Mouse (Mus musculus): ENCODE measurements around the gene Gse1.

The Gse1 gene

DNA sequence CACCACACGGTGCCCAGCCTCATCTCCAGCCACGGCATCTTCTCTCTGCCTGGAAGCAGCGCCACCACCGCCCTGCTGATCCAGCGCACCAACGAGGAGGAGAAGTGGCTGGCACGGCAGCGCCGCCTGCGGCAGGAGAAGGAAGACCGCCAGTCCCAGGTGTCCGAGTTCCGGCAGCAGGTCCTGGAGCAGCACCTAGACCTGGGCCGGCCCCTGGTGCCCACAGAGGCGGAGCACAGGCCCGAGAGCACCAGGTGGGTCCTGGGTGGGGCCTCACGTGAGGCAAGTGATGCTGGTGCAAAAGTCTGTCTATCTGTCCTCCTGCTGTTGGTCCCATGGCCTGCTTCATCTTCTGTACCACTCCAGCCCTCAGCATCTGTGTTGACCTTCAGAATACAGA lies 340.9 kb downstream of the Gse1 start:
- DNase-seq (ENCODE audit: low spot score in 2 of 2) = no peak

DNA sequence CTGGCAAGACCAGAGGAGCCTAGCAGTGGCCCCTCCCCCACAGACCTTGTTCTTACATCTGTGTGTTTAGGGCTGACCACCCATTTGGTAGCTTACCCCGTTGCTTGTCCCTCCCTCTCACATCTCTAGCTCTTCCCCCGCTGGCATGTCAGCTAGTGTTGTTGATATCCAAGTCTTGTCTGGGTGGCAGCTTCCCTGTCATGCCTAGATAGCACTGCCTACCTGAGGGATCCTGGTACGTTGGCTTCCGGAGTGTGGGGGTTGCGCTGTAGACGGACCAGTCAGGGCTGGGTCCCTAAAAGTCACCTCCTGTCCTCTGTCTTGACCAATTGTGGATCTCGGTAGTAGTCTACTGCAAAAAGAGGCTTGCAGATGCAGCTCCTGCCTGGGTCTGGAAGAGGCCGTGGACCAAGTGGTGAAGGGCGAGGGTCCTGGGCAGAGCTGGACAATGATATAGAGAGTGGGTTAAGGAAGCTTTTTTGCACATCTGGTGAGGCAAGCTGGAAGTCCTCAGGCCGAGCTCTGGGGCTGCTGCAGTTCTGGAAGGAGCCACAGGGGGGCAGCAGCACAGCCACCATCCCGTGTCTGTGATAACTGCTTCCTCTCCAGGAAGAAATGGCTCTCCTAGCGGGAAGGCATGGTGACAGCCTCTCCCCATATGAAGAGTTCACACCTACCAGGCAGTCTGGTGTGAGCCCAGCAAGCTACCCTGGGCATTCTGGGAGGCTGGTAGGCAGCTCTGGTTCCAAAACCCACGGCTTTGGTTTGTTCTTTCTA lies 341.9 kb downstream of the Gse1 start:
- peak; percentile 54 to 81 for DNase-seq (ENCODE audit: low spot score in 2 of 2)

DNA sequence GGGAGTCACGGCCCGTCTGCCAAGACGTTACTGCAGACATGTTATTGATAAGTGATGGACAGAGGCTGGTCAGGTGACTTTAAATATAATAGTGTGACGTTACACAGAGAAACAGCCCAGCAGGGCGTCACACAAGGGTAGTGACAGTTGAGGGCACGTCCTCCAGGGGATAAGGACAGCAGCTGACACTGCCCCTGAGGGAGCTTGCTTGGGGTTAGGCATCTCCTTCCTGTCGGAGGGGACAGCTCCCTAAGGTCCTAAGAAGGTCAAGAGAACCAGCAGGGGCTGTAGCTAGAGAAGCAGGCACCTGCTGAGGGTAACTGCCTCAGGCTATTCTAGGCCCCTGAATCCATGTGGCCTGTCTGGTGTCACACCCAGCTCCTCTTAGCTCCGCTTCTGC lies 343.3 kb downstream of the Gse1 start:
- DNase-seq (ENCODE audit: low spot score in 2 of 2) = no peak

DNA sequence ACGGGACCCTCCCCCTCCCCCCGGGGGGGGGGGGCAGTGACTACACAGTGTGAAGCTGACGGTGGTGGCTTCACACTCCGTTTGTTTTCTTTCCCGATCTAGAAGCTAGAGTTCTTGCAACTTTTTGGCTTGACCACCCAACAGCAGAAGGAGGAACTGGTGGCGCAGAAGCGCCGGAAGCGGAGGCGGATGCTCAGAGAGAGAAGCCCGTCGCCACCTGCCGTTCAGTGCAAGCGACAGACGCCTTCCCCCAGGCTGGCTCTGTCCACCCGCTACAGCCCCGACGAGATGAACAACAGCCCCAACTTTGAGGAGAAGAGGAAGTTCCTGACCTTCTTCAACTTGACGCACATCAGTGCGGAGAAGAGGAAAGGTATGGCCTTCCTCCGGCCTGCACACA lies 344.3 kb downstream of the Gse1 start:
- DNase-seq (ENCODE audit: low spot score in 2 of 2) = no peak

DNA sequence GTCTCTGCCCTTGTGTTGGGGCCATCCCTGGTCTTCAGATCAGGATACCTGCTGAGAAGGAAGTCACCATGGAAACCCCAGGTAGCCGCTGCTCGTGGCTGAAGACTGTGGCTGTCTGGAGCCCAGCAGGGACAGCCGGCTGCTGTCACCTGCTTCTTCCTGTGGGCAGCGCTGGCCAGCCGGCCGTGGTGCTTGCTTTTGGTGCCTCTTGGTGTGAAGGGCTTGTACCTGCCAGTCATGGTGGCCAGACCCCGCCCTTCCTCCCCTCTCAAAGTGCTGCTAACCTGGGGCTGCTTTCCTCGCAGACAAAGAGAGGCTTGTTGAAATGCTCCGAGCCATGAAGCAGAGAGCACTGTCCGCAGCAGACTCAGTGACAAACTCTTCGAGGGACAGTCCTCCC lies 345.6 kb downstream of the Gse1 start:
- DNase-seq (ENCODE audit: low spot score in 2 of 2) = no peak

DNA sequence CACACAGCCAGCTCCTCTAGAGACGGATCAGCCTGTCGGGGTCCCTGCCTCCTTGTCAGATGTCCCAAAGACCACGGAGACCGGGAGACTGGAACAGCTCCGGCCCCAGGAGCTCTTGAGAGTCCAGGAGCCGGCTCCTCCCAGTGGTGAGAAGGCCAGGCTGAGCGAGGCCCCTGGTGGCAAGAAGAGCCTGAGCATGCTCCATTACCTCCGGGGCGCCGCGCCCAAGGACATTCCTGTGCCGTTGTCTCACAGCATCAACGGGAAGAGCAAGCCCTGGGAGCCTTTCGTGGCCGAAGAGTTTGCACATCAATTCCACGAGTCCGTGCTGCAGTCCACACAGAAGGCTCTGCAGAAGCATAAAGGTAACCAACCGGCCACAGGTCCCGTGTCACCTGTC lies 346.7 kb downstream of the Gse1 start:
- DNase-seq (ENCODE audit: low spot score in 2 of 2) = no peak

DNA sequence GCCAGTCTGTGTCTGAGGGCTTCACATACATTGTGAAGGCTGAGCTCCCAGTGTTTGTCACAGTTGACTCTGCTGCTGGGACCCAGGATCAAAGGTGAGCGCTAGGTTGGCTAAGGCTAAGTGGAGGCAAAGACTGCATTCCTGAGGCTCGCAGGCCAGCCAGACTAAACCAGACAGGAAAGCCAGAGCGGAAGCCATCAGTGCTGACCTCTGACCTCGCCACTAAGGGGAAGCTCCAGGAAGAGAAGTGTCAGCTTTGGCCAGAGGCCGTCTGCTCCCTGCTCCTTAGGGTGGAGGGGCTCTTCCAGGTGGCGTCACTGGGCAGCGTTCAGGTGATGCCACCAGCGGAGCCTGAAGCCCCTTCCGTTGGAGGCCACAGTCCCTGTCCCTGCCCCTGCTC lies 347.5 kb downstream of the Gse1 start:
- DNase-seq (ENCODE audit: low spot score in 2 of 2) = no peak

DNA sequence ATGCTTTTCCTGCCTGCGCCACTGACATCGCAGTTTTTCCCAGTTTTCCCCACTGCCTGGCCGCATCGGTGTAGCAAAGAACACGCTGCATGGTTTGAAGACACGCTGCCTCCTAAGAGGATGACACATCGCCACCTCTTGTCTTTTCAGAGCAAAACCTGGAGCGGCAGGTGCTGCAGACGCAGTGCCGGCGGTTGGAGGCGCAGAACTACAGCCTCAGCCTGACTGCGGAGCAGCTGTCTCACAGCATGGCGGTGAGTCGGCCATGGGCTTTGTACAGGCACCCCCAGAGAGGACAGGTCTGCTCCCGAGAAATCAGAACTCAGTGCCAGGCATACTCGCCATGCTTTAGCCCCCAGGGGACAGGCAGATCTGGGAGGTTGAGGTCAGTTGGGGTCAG lies 349.6 kb downstream of the Gse1 start:
- no peak for DNase-seq (ENCODE audit: low spot score in 2 of 2)

DNA sequence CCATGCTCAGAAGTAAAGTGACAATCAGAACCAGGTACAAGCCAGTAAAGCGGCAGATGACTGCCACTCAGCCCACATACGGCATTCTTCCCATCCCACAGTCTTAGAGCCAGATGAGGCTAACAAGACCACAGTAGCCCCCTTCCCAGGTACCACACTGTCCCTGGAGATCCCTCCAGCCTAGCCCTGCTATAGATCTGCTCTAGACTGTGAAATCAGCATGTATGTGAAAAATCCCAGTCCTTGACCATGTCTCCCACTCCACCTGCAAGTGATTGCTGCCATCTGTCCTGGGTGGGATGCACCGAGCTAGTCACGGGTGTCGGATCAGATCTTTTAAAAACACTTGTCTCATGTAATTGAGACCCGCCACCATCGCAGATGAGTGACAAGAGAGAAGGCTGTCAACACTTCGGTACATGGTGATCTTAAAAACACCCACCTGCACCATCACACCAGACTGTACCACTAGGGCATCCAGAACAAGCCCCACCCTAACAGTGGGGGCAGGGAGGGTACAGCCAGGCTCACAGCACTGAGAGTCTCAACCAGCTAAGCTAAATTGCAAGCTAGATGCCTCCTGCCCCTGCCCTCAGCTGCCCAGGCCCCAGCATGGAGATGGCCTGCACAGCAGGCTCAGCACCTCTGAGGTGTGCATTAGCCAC lies 352.2 kb downstream of the Gse1 start:
- DNase-seq (ENCODE audit: low spot score in 2 of 2) = no peak

DNA sequence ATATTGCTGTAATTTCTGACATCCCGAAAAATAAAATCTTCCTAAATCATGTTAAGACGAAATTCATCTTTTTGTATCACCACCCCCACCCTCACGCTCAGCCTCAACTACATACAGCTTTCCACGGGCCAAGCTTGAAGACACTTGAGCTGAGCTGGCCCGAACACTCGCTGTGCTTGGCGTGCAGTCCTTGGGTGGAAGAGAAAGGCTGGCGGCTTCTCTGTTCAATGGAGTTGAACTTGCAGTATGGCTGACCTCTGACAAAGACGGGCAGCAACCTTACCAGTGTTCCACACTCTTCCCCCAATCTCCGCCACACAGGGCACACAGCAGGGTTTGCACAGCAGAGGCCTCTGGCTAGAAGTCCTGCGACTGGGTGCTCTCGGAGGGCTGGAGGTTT lies 353.1 kb downstream of the Gse1 start:
- DNase-seq (ENCODE audit: low spot score in 2 of 2) = no peak

DNA sequence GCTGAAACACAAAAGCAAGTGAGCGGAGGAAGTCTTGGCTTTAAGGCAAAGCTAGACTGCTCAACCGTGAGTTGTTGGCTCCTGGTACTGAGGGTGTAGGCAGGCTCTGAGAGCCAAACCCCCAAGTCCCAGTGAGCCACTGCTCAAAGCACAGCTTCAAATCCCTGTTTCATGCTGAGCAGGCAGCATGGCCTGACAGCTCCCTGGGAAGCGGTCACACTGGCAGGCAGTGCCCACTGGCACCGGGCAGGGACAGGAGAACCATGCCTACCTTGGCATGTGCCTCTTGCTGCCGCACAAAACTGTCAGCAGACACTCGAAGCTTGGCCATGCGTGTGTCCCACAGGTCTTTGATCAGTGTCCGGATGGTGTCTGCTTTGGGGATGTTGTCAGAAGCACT lies 353.6 kb downstream of the Gse1 start:
- no peak for DNase-seq (ENCODE audit: low spot score in 2 of 2)

DNA sequence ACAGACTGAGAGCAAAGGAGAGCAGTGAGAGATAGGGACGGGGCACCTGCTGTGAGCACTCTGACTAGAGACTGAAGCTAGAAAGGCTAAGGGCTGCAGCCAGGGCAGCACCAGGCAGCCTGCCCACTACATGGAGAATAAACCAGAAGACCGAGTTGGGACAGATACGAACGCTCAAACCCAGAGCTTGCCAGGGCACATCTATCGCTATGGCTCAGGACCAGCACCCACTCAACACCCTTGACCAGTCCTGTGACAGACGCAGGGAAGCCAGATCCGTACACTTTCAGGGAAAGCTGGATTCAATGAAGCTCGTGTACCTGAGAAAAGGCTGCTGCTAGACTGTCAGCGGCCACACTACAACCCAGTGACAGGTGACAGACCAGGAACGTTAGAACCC lies 357.3 kb downstream of the Gse1 start:
- no peak for DNase-seq (ENCODE audit: low spot score in 2 of 2)

DNA sequence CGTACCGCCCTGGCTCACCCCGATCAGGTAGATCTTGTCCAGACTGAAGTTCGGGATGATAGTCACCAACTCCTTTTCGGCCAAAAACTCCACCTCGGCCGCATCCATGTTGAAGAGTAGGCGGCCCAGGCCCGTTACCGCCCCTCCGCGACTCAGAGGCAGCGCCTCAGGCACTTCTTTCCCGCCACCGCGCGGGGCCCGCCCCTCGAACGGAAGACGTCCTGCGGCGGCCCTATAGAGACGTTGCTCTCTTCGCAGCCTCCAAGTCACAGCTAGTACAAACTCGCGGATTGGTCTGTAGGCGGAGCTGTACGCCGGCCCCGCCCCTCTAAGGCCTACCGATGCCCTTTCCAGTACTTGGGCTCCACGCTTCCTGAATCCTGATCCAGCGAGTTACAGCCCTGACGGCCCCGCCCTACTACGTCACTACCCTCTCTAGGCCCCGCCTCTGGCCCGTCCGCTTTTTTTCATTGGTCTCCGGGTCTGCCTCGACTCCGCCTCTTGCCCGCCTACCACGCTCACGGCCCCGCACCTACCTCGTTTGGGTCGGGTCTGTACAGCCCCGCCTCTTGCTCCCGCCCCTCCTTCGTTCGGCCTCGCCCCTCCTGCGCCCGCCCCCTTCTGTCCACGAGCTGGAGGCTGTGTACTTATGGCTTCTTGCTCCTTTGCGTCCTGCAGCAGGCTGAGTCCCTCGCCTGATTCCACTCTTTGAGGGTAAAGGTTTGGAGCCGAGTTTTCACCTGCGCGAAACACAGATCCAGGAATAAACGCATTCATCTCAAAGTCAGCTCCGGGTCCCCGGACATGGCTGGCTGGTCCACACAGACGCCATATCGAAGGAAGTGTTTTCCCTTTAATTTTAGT lies 360.9 kb downstream of the Gse1 start, which contains the start of gene Gins2:
Gene Gins2 (minus strand): TSS at position 397 of the 864 bp plus-strand sequence.
- DNase-seq (ENCODE audit: low spot score in 2 of 2) = peak; percentile 98 to 99

DNA sequence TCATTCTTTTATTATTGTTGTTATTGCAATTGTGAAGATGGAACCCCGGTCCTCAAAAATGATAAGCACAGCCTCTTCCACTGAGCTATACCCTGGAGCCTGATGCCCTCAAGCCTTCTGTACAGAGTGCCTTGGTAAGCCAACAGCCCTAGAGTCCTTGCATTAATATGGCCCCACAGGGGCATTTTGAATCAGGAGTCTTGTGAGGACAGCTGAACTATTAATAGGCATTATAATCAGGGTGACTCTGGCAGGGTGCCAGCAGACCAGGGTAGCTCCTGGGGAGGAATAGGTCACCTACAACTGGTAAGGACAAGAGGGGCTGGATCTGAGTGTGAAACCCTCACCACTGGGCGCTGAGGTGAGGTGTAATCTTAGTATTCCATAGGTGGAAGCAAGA lies 361.7 kb downstream of the Gse1 start:
- no peak for DNase-seq (ENCODE audit: low spot score in 2 of 2)

DNA sequence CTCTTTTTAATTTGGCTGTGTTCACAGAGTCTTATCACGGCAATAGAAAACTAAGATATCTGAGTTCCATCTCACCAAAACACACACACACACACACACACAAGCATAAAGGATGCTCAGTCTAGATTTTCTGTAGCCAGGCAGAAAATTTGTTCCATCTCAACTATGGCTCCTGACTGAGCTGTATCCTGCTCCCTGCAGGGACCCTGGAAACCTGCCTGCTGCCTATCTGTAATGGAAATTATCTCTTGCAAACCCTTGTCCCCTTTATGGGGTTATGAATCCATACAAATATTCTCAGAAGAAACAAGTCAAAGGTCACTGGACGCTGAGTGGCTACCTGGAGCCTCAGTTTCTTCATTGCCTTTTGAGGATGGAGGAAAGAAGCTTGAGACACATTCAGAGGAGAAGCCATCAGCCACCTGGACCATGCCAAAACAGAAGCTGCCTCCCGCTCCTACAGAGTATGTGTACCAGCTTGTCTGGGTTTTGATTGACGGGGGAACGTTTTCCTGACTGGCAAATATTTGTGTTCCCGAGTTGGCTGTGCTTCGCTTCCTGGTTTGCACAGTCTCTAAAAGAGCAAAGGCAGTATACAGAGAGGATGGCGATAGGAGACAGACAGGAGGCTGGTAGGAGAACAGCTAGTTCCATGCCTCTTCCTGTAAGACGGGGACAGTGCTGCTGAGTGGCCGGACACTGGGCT lies 363.5 kb downstream of the Gse1 start:
- no peak for DNase-seq (ENCODE audit: low spot score in 2 of 2)

DNA sequence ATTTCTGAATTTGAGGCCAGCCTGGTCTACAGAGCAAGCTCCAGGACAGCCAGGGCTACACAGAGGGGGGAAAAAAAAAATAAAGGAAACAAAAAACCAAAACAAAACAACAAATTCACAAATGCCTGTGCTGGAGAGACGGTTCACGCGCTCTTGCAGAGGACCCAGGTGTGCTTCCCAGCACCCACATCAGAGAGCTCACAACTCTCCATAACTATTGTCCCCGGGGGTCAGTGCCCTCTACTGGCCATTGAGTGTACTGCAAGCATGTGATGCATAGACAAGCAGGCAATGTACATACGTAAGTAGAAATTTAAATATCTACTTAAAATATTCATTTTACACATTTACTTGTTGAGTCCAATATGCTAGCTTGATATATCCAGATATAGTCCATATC lies 366.3 kb downstream of the Gse1 start:
- no peak for DNase-seq (ENCODE audit: low spot score in 2 of 2)

DNA sequence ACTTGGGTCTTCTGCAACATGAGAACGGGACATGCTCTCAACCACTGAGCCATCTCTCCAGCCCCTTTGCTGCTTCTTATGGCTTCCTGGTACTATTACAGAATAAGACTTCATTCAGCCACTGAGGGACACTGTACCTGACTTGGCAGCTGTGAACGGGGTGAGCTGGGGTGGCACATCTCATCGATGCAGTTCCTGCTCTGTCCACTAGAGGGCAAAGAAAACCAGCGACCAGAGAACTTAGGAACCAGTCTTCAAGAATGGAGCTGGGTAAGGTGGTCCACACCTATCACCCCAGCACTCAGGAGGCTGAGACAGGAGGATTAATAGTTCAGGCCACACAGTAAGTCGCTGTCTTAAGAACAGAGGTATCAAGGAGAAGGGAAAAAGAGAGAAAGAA lies 367.7 kb downstream of the Gse1 start:
- peak; percentile 50 to 76 for DNase-seq (ENCODE audit: low spot score in 2 of 2)

DNA sequence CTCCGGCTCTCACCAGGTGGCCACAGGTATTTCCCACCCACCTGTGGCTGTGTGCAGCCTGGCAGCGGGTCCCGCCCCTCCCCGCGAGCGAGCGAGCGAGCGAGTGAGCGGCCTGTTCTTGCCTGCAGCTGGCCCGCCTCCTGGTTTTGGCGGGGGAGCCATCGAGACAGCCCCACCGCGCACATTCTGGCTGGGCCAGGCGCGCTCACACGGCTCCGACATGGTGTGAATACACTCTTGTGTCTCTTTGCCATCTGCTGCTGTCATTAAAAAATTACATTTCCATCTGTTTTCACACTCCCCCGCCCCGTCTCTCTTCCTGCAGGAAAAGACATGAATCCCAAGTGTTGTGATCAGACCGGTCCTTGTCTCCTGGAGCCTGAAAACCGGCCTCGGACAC lies 370.3 kb downstream of the Gse1 start:
- no peak for DNase-seq (ENCODE audit: low spot score in 2 of 2)

DNA sequence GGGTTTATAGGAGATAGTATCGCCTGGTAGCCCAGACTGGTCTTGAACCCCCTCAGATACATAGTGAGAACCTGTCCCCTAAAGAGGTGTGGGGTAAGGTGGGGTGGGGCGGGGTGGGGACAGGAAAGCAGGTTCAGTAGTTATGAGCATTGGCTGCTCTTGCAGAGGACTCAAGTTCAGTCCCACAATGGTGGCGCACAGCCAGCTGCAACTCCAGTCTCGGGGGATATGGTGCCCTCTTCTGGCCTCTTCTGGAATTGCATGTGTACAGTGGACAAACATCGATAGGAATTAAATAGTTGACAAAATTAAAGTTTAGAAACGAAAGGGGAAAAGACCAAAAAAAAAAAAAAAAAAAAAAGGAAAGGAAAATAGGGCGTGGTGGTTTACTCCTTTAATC lies 371.2 kb downstream of the Gse1 start:
- DNase-seq (ENCODE audit: low spot score in 2 of 2) = peak; percentile 64 to 83

DNA sequence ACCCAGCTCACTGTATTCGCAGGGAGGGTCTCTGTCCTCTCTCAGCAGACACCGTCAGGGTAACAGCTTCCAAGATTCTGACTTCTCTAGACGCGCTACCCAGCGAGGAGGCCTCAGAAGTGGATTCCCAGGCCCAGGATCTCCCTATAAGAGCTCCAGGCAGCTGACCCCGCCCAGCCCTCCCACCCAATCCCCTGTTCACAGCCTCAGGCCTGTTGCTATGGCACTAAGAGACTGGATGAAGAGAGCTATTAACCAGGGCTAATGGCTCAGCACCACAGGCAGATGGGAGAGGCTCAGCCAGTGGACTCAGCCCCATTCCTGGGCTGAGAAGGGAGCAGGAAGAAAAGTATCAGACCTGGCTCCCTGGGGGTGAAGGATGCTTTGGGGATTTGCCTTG lies 374.4 kb downstream of the Gse1 start:
- DNase-seq (ENCODE audit: low spot score in 2 of 2) = no peak

DNA sequence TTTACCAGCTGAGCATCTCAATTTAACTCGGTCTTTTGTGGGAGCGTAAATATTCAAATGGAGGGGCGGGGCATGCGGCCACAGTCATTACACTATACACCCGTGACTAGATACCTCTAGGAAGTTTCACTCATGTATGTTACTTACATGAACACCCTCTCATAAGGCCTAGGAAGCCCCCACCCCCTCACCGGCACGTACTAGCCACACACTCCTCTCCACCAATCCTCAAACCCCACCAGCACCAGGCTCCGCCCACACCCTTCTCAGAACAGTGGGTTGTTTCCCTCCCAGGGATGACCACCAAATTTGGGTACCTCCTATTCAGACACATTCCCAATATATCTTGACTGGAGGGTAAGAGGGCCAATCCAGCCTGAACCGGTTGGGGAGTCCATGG lies 379.2 kb downstream of the Gse1 start:
- DNase-seq (ENCODE audit: low spot score in 2 of 2) = no peak

DNA sequence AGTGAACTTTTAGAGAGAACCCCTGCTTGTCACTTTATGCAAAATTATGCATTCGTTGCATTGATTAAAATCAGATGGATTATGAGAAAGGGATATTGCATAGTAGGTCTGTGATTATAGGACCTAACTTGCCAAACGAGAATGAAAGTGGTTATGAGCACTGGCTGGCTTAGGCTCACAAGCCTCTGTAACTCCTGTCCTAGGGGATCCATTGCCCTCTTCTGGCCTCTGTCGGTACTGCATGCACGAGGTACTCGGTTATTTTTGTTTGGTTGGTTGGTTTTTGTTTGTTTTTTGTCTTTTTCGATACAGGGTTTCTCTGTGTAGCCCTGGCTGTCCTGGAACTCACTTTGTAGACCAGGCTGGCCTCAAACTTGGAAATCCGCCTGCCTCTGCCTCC lies 379.6 kb downstream of the Gse1 start:
- peak; percentile 53 to 84 for DNase-seq (ENCODE audit: low spot score in 2 of 2)
